Mouse (Mus musculus): Measurements from ENCODE around the gene Mdga2.

Mdga2 gene

DNA sequence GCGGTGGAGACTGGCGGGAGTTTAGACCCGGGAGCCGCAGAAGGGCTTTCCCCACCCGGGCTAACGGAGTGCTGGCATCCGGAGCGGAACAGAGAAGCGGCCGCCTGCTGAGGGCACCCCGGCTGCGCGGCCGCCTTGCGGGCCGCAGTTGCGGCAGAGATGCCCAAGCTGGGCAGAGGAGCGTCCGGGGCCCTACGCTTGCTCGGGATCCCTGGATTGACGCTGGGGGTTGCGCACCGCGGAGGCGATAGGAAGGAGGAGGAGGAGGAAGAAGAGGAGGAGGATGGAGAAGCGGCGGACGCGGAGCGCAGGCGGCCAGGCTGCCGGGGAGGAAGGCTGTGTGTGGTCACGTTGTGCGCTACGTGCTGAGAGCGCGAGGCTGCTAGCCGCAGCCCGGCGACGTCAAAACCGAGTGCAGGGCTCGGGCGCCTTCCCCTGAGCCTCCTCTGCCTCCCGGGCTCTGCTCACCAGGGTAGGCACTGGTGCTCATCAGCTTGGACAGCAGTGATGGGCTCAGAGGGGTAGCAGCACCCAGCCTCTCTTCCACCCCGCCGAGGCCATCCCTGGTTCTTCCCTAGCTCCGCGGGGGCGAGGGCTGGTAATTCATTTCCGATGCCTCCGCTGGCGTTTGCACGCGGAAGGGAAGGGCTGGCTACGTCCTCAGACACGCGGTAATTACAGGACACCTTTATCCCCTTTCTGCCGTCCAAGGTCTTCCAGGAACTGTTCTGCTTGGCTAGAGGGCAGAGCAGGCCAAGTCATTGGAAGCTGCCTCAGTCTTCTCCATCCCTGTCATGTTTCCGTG lies at the start of gene Mdga2:
Gene Mdga2 (minus strand): TSS at position 329 of the 805 bp plus-strand sequence.
- DNase-seq: no peak

DNA sequence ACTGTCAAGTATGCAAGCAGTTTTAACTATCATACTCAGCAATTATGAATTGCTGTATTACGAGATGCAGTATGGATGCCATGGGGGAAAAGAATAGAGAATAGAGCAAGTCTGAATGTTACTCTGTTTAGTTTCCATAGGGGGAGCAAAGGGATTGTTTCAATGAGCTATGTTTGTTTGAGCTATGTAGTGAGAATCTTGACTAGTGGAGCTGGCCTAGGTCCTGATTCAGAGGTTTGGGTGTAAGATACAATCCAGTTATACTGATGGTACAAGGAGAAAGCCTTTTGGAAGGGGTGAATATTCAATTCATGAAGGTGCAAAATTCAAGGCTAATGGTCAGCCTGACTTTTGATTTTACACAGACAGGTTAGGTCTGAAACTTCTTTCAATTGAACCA lies 45.1 kb upstream of the Mdga2 start:
- DNase-seq: no peak

DNA sequence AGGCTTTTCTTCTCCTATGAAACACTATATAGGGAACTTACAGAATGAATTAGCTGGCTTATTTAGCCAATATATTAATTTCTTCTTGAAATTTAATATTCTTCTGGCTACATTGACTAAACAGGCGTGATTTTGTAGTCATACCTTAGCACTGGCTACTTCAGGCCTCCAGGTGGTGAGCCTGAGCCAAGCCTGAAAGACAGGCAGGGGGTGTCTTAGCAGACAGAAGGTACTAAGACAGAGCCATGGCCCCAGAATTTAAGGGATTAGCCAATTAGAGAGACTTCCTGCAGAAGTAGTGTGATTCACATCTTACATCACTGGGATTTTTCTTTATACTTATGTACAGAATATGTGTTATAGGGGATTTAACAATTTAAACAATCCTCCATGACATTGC lies 1.2 kb upstream of the Mdga2 start:
- no peak for DNase-seq

DNA sequence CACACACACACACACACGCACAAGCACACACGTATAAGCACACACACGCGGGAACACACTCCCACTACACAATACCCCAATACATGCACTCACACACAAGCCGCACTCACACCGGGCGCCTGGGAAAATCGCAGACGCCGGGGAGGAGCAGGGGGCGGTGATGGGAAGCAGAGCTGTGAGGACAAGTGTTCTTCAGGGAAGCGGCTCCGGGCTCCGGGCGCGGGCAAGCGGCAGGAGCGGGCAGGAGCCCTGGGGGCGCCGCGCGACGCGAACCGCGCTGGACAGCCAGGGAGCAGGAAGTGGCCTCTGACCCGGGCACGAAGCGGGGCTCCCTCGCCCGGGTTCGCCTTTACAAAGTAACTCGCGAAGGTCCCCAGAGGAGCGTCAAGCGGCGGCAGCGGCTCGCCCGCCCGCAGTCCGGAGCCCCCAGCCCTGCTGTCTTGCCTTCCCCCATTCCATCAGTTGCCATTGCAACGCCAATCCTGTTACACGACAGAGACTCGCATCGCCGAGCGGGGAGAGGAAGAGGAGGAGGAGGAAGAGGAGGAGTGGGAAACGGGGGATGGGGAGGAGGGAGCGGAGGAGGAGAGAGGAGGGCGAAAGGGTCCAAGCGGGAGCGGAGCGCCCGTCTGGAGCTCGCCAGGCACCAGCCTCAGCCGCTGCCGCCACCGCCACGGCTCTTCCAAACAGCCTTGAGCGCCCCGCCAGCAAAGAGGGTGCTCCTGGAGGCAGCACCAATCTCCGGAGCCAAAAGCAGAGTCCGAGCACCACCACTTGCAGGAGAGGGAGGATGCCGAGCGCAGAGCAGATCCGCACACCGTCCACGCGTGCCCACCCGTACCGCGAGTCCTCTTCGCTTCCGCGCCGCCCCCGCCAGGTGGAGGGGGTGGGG lies 774 bp downstream of the Mdga2 start:
- DNase-seq: no peak

DNA sequence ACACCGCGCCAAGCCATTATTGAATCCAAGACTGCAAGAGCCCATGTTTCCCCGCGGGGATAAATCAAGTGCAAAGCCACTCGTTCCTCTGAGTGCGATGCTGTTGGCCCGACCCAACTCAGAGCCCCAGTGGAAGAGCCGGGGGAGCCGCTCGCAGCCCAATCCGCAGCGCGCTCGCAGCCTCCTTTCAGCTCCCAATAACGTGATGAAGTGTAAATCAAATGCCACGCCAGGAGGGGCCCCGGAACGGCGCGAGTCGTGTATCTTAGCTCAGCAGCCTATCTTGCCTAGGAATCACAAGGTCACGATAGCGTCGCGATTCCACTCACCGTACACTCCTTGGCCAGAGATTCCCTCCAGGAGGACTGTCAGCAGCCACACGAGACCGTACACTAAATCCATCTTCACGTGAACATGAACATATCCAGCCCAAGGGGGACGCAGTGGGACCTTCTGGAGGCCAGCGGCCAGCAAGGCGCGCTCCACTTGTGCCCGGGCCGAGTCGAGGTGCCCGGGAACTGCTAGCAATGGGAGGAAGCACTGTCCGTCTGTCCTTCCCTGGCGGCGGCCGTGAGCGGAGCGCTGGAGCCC lies 1.6 kb downstream of the Mdga2 start:
- no peak for DNase-seq

DNA sequence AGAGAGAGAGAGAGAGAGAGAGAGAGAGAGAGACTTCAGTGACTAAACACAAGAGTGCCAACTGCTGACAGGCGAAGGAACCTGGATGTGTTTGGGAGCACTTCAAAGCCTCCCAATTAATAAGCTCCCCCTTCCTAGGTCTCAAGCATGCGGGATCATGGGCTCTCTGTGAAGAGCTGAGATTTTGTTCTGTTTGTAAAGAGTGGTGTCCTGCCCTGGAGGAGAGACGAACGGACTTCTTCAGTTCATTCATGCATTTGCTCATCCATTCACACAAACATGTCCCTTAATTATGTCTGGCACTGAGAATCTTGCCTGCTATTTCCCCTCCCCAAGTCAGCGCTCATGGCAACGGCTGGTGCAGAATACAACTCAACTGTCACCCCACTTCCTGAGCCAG lies 2.3 kb downstream of the Mdga2 start:
- DNase-seq: no peak

DNA sequence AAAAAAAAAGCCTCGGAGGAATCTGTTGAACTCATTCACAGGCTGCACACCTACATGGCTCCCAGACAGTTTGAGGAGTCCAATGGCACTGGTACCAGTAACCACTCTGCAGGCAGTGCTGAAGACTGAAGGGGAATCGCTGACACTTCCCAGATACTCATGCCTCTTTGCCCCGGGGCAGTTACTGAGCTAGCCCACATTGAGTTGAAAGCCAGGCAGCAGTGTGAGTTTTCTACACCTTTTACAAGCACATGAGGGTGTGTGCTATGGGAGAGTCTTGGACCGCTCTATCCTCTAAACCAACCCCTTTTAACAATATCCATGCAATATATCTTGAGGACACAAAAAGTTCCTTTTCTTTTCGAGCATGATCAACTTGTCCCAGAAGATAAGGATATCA lies 2.8 kb downstream of the Mdga2 start:
- DNase-seq: no peak

DNA sequence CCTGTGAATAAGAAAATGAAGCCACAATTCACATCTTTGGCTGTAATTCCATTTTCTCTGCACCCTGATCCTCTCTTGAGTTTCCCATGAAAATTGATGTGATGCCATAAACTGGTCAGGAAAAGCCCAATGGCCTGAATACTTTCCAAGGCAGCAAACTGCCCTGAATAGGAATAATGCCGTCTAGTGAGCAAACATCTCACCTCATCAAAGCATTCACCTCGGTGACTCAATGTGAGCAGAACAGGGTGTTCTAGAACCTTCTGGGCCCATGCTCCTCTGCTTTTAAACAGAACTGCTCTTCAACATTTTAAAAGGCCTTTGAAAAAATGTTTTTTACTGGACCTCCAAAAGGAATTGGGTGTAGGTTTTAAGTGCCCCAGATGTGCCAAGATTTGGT lies 9.5 kb downstream of the Mdga2 start:
- DNase-seq: no peak

DNA sequence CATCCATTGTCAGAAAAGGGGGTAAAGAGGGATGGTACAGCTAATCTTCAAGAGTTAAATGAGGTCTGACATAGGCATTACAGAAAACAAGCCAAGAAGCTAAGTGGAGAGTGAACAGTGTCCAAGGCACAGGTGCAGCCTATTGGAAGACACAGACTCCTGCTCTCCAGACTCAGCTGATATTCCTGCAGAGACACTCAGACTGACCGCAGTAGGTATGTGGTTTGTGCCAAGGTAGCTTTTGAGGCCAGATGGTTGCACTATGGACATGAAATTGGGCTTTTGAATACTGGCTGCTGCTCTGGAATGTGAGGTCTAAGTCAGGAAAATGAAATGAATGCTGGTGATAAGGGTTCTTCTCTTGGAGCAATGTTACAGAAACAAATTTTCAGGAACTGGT lies 44.2 kb downstream of the Mdga2 start:
- DNase-seq: no peak

DNA sequence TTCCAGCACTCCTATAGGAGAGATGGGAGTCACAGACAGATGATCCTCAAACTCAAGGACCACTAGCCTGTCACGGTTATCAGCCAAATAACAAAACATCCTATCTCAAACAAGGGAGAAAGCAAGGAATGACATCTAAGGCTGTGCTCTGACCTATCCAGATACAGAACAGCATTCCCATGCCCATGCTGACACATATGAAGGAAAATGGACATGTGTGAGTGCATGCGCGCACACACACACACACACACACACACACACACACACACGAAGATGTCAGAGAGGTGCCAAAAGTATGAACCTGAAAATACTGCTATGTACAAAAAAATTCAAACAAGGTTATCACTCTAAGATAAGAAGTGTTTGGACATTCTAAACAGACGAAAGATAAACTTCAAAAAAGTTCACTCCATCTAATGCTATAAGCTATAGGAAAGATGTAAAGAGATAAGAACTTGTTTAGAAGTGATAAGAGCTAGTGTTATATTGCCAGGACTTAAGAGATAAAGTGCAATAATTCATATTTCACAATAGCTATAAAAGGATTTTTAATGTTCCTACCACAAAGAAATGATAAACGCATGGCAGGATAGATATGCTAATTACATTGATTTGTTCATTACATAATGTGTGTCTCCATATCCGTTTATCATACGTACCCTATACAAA lies 65.6 kb downstream of the Mdga2 start:
- DNase-seq: no peak

DNA sequence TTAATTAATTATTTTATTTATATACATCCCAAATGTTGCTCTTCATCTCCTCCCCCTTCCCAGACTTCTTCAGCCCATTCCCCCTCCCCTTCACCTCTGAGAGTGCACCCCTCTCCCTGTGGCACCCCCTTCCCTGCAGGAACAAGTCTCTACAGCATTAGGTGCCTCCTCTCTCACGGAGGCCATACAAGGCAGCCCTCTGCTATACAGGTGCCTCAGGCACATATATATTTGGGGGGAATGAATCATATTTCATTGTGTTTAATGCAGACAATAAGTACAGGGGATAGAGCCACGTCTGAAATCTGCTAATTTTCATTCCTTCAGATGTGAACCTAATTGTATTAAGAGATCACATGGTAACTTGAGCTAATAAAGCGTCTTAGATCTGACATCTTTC lies 69.3 kb downstream of the Mdga2 start:
- DNase-seq: no peak

DNA sequence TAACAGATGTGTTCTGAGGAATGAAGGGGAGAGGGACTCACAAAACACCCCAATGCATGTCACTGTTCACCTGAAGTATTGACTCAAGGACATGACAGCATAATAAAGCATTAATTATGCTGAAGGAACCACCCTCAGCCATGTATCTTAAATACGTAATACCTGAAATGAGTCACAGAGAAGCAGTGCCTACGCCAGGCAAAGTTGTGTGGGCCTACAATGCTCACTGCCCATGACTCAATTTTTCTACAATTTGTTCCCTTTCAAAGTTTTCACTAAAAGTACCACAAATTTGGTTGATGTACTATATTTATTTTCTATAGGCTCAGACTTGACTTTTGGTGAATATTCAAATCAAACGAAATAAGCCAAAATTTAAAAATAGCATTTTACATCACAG lies 80.7 kb downstream of the Mdga2 start:
- DNase-seq: no peak

DNA sequence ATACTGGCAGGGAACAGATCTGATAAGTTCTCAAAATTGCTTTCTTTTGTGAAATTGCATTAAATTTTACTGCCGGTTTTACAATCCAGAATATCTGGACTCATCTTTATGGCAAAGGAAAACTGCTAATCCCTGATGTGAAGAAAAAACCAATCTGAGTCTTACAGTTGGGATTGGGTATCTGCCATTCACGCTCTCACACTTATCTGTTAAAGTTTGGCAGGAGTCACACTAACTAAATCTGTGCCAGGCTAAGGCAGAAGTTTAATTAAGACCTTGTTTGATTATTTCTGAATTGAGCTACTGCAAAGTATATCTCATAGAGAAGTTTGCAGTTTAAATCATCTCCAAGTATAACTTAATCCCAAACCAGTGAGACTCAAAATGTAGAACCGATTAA lies 82.2 kb downstream of the Mdga2 start:
- no peak for DNase-seq

DNA sequence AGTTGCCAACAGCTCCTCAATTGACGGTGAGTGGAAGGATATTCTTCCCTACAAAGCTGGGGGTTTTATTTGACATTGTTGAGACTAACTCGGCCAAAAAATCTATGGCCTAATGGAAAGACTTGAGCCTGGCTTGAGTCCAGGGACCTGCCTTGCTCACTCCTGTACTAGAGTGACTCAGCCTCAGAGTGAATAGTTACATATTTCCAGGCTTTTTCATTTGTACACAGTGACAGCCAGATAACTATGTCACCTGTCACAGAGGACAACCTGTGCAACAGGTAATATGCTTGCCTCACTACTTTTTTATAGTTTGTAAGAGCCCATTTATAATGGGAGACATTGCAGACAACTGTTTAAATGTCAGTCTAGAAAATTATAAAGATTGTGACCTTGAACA lies 94.9 kb downstream of the Mdga2 start:
- no peak for DNase-seq

DNA sequence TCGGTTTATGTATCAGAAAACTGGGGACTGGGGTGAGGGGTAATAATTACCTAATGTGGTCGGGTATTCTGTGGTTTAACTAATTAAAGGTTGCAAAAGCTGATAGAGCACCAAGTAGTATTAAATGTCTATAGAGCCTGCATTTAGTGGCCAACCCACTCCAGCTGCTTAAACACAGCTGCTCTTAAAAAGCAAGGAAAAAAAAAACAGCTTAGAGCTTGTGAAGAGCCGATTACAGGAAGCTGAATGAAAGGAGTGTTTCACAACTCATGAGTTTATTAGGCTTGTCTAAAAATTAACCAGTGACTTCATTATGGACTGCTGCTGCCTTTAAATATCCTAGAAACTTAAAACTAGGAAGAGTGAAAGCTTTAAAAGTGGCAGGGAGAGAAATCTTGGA lies 98.5 kb downstream of the Mdga2 start:
- DNase-seq: no peak

DNA sequence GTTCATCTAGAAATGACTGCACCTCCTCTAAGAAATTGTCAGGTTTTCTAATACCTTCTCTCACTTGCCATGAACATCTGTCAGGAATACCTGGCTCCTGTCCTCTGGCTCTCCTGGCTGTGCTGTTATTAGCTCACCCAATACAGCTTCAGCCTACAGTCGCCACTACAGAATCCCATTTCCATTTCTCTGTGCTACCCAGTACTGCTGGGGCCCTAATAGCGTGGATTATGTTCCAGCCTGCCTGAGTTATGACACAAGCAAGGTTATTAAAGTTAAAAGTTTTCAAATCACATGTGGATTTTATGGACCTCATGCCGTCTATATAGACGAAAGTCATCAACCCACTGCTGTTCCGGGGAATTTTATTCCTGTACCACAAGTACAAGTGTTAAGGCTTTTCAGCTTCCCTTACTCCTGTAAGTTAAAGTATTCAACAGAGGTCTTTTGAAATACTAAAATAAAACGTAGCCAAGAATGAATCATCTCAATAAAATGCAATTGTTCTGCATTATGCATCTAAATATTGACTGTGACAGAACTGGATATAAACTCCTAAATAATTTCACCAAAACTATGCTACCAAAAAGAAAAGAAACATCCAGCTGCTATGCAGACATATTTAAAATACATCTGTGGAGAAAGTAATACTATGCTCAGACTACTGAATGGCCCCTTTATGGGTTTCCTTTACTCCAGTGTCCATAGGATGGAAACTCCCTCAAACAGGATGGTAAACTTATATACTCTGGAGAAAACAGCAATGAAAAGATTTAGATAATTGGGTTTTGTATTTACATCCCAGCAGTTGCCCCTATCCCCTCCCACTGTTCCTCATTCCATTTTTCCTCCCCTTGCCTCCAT lies 103.5 kb downstream of the Mdga2 start:
- DNase-seq: no peak

DNA sequence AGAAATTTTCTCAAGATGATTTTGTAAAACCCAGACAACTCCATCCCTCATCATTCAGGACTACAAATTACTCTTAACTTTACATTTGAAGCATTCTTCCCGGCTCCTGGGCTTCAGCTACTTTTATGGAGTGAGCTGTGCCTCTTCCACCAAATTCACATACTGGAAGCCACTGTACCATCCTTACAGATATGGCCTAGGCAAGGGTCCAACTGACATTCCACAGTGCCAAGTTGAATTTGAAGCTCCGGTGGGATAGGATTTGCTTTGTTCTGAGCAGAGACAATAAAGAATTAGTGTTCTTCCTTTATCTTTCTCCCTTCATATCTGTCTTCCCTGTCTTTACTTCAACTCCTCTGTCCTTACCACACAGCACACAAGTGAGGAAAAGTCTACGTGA lies 118.2 kb downstream of the Mdga2 start:
- no peak for DNase-seq

DNA sequence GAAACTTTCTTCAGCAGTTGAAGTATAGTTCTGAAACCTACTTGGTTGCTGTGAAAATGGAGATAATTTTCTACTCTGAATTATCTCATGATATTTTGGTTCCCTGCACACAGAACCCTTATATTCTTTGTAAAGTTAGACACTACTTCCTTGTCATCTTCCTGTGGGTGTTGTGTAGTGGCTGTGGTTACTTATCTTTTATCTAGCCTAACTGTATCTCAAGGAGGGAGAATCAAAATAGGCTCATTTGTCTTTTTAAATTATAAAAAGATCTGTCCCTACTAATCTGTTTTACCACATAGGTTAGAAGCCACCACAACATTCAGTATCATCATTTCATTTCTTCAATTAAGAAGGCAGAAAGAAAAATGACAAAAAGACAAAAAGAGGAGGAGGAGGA lies 127.9 kb downstream of the Mdga2 start:
- DNase-seq: no peak

DNA sequence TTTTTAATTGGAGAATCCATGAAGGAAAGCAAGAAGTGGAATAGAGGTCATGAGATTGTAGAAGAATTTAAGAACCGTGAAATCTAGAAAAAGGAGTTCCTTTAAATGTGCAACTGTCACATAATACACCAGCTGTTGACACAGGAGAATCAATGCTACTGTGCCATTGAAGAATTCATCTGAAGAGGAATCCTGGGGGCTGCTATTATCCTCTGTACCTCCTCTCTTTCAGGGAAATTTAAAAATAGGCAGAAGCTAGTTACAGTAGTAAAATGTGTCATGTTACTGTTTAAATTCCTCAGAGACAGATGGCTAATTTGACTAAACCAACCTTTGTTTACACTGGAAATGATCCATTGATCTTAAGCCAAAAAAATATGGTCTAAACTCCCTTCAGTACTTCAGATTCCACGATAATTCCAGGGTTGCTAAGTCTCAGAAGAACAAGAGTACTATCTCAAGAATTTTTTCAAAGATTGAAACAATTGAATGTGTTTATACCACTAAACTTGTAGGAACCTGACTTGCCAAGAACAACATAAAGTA lies 131.9 kb downstream of the Mdga2 start:
- no peak for DNase-seq

DNA sequence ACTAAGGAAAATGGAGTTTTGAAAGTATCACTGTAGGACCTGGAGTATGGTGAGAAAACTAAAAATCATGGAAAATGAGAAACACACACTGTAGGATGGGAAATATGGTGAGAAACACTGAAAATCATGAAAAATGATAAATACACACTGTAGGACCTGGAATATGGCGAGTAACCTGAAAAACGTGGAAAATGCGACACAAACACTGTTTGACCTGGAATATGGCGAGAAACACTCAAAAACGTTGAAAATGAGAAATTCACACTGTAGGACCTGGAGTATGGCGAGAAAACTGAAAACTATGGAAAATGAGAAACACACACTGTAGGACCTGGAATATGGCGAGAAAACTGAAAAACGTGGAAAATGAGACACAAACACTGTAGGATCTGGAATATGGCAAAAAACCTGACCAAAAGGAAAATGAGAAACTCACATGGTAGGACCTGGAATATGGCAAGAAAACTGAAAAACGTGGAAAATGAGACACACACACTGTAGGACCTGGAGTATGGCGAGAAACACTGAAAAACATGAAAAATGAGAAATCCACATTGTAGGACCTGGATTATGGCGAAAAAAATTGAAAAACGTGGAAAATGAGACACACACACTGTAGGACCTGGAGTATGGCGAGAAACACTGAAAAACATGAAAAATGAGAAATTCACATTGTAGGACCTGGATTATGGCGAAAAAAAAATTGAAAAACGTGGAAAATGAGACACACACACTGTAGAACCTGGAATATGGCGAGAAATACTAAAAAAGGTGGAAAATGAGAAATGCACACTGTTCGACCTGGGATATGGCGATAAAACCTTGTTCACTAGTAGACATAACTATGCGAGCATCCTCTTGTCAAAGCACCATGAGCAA lies 163.0 kb downstream of the Mdga2 start:
- no peak for DNase-seq

DNA sequence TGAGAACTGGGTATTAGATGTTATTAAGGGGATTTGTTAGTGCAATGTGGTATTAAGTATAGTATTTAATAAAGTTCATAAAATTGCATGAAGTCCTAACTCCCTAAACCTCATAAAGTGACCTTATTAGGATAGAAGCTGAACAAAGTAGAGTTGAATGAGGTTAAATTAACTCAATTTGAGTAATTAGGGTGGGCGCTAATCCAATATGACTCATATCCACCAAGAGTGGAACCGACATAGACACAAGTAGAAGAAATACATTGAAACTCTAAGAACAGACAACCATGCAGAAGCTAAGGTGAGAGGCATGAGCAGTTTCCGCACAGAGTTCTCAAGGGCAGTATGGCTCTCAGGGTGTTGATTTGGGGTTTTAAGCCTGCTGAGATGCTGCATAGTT lies 165.7 kb downstream of the Mdga2 start:
- DNase-seq: no peak

All from B cell, adult 2 months (primary cell).